Comparison of ENCODE assay signal across 10 mouse cellular contexts in the genomic region with DNA sequence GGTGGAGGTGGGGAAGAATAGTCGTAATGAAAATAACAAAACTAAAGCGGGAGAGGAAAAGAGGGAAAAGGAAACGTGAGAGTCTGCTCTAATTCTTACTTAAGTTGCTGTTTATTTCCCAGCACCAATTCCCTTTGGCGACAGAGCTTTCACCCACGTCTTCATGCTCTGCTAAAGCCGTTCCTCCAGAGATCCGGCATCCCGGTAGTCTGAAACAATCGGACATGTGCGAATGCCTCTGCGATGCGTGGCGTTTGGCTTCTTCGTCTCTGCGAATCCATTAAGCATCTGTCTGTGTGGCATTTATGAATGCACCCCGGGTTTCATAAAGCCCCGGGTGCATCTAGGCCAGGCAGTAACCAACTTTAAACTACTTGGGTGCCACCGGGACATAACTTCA. TPM values are rescaled to one million over a fixed set of nuclear protein-coding genes. Genes with fewer than 3 reads are reported as not detected.
DNase-seq lines count a peak whose midpoint lies in the region; ATAC-seq and TF ChIP-seq lines count a peak whose summit lies in the region.
"Had no signal": no experiment of that assay in that cellular context is flagged by ENCODE, and none has a peak within 500 bp of the region (broad histone marks: within the 10 kb centered on the region; RNA-seq: fewer than 3 reads in every experiment).

No protein-coding gene starts in this region.

- H3K27me3 ChIP-seq in cerebellum, adult 2 months (ENCODE audit: control insufficient read depth, insufficient read depth, low read length): no peaks in the 10 kb centered on the region
- no peaks in the 10 kb centered on the region for H3K27me3 ChIP-seq in kidney, adult 2 months (replicated peaks; ENCODE audit: control insufficient read depth, insufficient read depth, low read length)
- no peaks in the 10 kb centered on the region for H3K27me3 ChIP-seq in intestine, embryonic 15.5 days (replicated peaks)
- no peaks in the 10 kb centered on the region for H3K27me3 ChIP-seq in neural tube, embryonic 15.5 days (replicated peaks)

- H3K4me2 ChIP-seq in intestine, embryonic 15.5 days (replicated peaks): peak overlapping the region; percentile 12; the same call in 1 of the 2 replicates
- H3K4me2 ChIP-seq in neural tube, embryonic 15.5 days: peak overlapping the region; percentile 48

- no peaks in the 10 kb centered on the region for H3K9me3 ChIP-seq in intestine, embryonic 15.5 days
- no peaks in the 10 kb centered on the region for H3K9me3 ChIP-seq in neural tube, embryonic 15.5 days (replicated peaks)

- no peaks in the 10 kb centered on the region for H3K36me3 ChIP-seq in kidney, adult 2 months (ENCODE audit: control insufficient read depth, insufficient read depth, low read length)
- no peaks in the 10 kb centered on the region for H3K36me3 ChIP-seq in intestine, embryonic 15.5 days
- H3K36me3 ChIP-seq in neural tube, embryonic 15.5 days: no peaks in the 10 kb centered on the region

- H3K9ac ChIP-seq in intestine, embryonic 15.5 days: no peak overlapping the region
- H3K9ac ChIP-seq in neural tube, embryonic 15.5 days (replicated peaks): no peak overlapping the region

- TF ChIP-seq CTCF in cerebellum, adult 2 months (IDR thresholded peaks at IDR 0.05; ENCODE audit: borderline replicate concordance, insufficient read depth, low read depth, low read length): no peak
- TF ChIP-seq CTCF in kidney, adult 2 months (conservative IDR thresholded peaks at IDR 0.05; ENCODE audit: insufficient read depth, insufficient read length, low read depth, low read length): no peak

- H3K4me3 ChIP-seq in cerebellum, adult 2 months (replicated peaks; ENCODE audit: insufficient read depth, low read depth, low read length): peak overlapping the region; percentile 11
- no peak overlapping the region for H3K4me3 ChIP-seq in kidney, adult 2 months (ENCODE audit: insufficient read depth, low read depth, low read length)
- H3K4me3 ChIP-seq in intestine, embryonic 15.5 days (replicated peaks): no peak overlapping the region
- H3K4me3 ChIP-seq in neural tube, embryonic 15.5 days (replicated peaks): no peak overlapping the region; the same call in 1 of the 2 replicates

- no peak overlapping the region for H3K27ac ChIP-seq in cerebellum, adult 2 months (ENCODE audit: insufficient read depth, low read length)
- H3K27ac ChIP-seq in kidney, adult 2 months (ENCODE audit: insufficient read depth, low read depth, low read length): no peak overlapping the region
- H3K27ac ChIP-seq in intestine, embryonic 15.5 days: no peak overlapping the region
- H3K27ac ChIP-seq in neural tube, embryonic 15.5 days (replicated peaks): no peak overlapping the region

- 18% methylated on average over 18 of the region's 18 CpGs for WGBS in cerebellum, adult 2 months
- WGBS in kidney, adult 2 months: 49% methylated on average over 18 of the region's 18 CpGs
- WGBS in intestine, embryonic 15.5 days: 55% methylated on average over 18 of the region's 18 CpGs
- WGBS in neural tube, embryonic 15.5 days: 44% methylated on average over 18 of the region's 18 CpGs

- H3K4me1 ChIP-seq in cerebellum, adult 2 months (ENCODE audit: control insufficient read depth, insufficient read depth, low read length): peaks cover 2% of the 10 kb centered on the region; the same call in 1 of the 2 replicates
- H3K4me1 ChIP-seq in kidney, adult 2 months (ENCODE audit: control insufficient read depth, insufficient read depth, low read length): no peaks in the 10 kb centered on the region
- H3K4me1 ChIP-seq in intestine, embryonic 15.5 days (replicated peaks): no peaks in the 10 kb centered on the region
- H3K4me1 ChIP-seq in neural tube, embryonic 15.5 days: peaks cover 17% of the 10 kb centered on the region

- DNase-seq in cerebellum, adult 2 months: peak in 1 of 2 experiments; percentile 3
- DNase-seq in cerebellum, adult 18-20 months: no peak
- DNase-seq in kidney, postnatal 4 days: peak; percentile 13 to 28
- DNase-seq in kidney, adult 2 months: no peak
- no peak for DNase-seq in adipocyte (ENCODE audit: low spot score)
- DNase-seq in lung, adult 18-20 months: no peak
- DNase-seq: cerebellum, adult 9-11 months; gastrocnemius, postnatal 36 days had no signal

- TF ChIP-seq POLR2A in cerebellum, adult 2 months (IDR thresholded peaks at IDR 0.05; ENCODE audit: borderline replicate concordance, insufficient read depth, low read length): no peak
- no peak for TF ChIP-seq POLR2A in kidney, adult 2 months (IDR thresholded peaks at IDR 0.05; ENCODE audit: low read depth, low read length)

- no peak for ATAC-seq in intestine, embryonic 15.5 days
- ATAC-seq in neural tube, embryonic 15.5 days (ENCODE audit: low FRiP score): peak; percentile 38; the same call in 1 of the 2 replicates

RNA-seq across cellular contexts. Expression of gene Dgkh, which starts 44.6 kb away (rescaled TPM):
- polyA plus RNA-seq in cerebellum, adult 2 months (2012; rRNA removed): 8.9 and 9.5 TPM in 2 replicates
- 1.9 and 2.6 TPM in 2 replicates for polyA plus RNA-seq in kidney, adult 2 months (2012; rRNA removed)
- polyA plus RNA-seq in intestine, embryonic 15.5 days (2015; fragmentation: Nextera tagmentation; extraction: Ambion mirVana): 0.85 and 1.2 TPM in 2 replicates
- 7.6 and 9.9 TPM in 2 replicates for polyA plus RNA-seq in neural tube, embryonic 15.5 days (2015; fragmentation: Nextera tagmentation; extraction: Ambion mirVana)

Comparison
In these comparisons a context has a peak if more than half of its experiments do, and no peak if none do; other contexts are left out.
1. DNase-seq: peak in kidney, postnatal 4 days (2 of 2); none in cerebellum, adult 18-20 months (0 of 2), kidney, adult 2 months (single experiment), adipocyte (single experiment) and lung, adult 18-20 months (0 of 2).